Mouse (Mus musculus) limb, embryonic 11.5 days (tissue): ENCODE results near the gene 4930513O06Rik. TPM values are rescaled to one million over a fixed set of nuclear protein-coding genes. Genes with fewer than 3 reads are reported as not detected.

Experiments
- ATAC-seq: fragments of 200-750 bp; cut with Nextera tagmentation; 2 replicates; pipeline ENCODE4 v1.8.0; 2017; ENCODE audit warnings: low read depth; ENCODE audit not compliant: insufficient number of reproducible peaks, low FRiP score, low TSS enrichment
- DNase-seq: peaks from one replicate; pipeline ENCODE4 v3.0.0-alpha.2; 2015; ENCODE audit warnings: low spot score
- H3K27ac ChIP-seq: fragments of 300-500 bp; sonication (generic); replicated peaks from 2 replicates; pipeline ENCODE4 v1.5.1; 2014; ENCODE audit warnings: low read depth, mild to moderate bottlenecking, low read length
- H3K27me3 ChIP-seq: fragments of 300-500 bp; sonication (generic); 2 replicates; pipeline ENCODE4 v1.6.1; 2014; ENCODE audit warnings: mild to moderate bottlenecking, low read length, mixed read lengths; ENCODE audit not compliant: control insufficient read depth, insufficient read depth
- H3K36me3 ChIP-seq: fragments of 300-500 bp; sonication (generic); 2 replicates; pipeline ENCODE4 v1.6.1; 2014; ENCODE audit warnings: mild to moderate bottlenecking, low read length, moderate library complexity, mixed read lengths; ENCODE audit not compliant: control insufficient read depth, insufficient read depth
- H3K4me1 ChIP-seq: fragments of 300-500 bp; sonication (generic); 2 replicates; pipeline ENCODE4 v1.6.1; 2014; ENCODE audit warnings: low read length, mixed read lengths; ENCODE audit not compliant: control insufficient read depth, insufficient read depth
- H3K4me2 ChIP-seq: fragments of 300-500 bp; sonication (generic); 2 replicates; pipeline ENCODE4 v1.6.1; 2014; ENCODE audit warnings: low read depth, mild to moderate bottlenecking, moderate library complexity; ENCODE audit not compliant: severe bottlenecking
- H3K4me3 ChIP-seq: fragments of 300-500 bp; sonication (generic); 2 replicates; pipeline ENCODE4 v1.5.1; 2014; ENCODE audit warnings: low read depth, low read length
- H3K9ac ChIP-seq: fragments of 300-500 bp; sonication (generic); 2 replicates; pipeline ENCODE4 v1.6.1; 2014; ENCODE audit warnings: mild to moderate bottlenecking, low read length
- H3K9me3 ChIP-seq: fragments of 300-500 bp; sonication (generic); 2 replicates; pipeline ENCODE4 v1.6.1; 2016; ENCODE audit warnings: low read length; ENCODE audit not compliant: control insufficient read depth
- WGBS: fragments of 180-500 bp; shearing (Covaris S2); extraction: QIAGEN DNeasy Blood & Tissue Kit; methylation state at CpG from one replicate; pipeline ENCODE4 v1.1.7; 2014; 5-methylcytosine and 5-hydroxymethylcytosine counted together
- polyA plus RNA-seq: library from polyadenylated mRNA; unstranded; fragments of >200 nt; fragmentation: Nextera tagmentation; extraction: Ambion mirVana; gene quantifications from 2 replicates; pipeline ENCODE4 v1.2.1, GENCODE M21; 2014

The 4930513O06Rik gene
- polyA plus RNA-seq, result not detected in 2 replicates

DNA sequence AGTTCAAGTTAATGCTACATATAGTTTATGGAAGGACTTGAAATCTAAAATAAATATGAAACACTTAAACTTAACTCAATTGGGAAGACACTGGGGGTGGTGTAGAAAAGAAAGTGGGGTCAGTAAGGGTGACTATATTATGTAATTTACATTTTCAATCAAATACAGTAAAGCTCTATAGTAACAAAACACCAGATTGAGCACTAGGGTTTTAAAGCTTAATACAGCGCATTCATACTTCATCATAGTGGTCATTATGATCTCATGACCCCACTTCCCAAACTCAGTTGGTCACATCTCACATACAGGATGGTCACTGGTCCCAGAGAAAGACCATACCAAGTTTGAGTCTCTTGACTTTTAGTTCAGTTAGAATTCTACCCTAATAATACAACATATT, at the start of gene 4930513O06Rik:
4930513O06Rik (plus strand) TSS at position 301 of the 400 bp plus-strand sequence.
- WGBS, result 92% methylated on average over 1 of the region's 1 CpGs
- no peak for ATAC-seq

DNA sequence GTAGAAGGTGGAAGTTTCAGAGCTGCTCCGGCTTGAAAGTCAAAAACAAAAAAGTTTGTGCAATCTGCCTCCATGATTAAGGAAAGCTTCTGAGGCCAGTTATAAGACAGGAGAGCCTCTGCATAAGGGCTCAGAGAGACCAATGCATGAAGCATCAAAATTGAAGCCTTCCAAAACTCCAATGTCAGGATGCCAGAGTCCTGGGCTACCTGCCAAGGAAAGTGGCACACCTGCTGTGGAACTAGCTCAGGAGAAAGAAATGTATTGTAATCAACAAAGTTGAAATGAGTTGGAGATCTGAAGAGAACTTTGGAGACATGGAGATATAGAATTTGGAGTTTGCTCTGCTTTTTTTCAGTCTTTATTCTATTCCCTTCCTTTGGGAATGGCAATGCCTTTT, 48.4 kb upstream of the 4930513O06Rik start:
- WGBS, result 88% methylated on average over 1 of the region's 1 CpGs
- DNase-seq (no peak), ATAC-seq (no peak)
- Histone ChIP-seq H3K9ac (no peak overlapping the region), H3K4me2 (no peak overlapping the region), H3K36me3 (no peaks in the 10 kb centered on the region), H3K9me3 (no peaks in the 10 kb centered on the region), H3K4me3 (no peak overlapping the region), H3K4me1 (no peaks in the 10 kb centered on the region), H3K27me3 (no peaks in the 10 kb centered on the region), H3K27ac (no peak overlapping the region)

More for the DNA sequence above, at the start of gene 4930513O06Rik:
- no peaks in the 10 kb centered on the region for H3K4me1 ChIP-seq
- H3K9ac ChIP-seq, result no peak within 1 kb of the TSS
- DNase-seq, result no peak
- H3K4me3 ChIP-seq, result no peak within 1 kb of the TSS
- no peak within 1 kb of the TSS for H3K4me2 ChIP-seq
- H3K9me3 ChIP-seq, result no peaks in the 10 kb centered on the region
- no peaks in the 10 kb centered on the region for H3K27me3 ChIP-seq
- no peaks in the 10 kb centered on the region for H3K36me3 ChIP-seq
- no peak within 1 kb of the TSS for H3K27ac ChIP-seq

DNA sequence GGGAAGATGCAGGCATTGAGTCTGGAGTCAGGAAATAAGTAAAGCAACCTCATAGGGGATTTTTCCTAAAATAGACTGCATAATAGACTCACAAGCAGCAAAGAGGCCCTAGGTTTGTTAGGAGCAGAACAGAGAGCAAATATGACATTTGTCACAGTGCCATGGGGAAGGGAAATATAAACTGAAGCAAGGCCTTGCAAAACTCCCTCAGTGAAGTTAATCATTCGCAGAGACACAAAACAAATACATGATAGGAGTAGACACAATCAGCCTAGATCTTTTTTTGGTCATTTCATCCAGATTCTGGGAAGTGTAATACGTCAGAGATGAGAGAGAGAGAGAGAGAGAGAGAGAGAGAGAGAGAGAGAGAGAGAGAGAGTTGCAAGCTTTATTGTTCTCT, 46.7 kb upstream of the 4930513O06Rik start:
- H3K4me1 ChIP-seq, result no peaks in the 10 kb centered on the region
- H3K36me3 ChIP-seq, result no peaks in the 10 kb centered on the region
- H3K9me3 ChIP-seq, result no peaks in the 10 kb centered on the region
- no peaks in the 10 kb centered on the region for H3K27me3 ChIP-seq
- H3K27ac ChIP-seq, result no peak overlapping the region
- no peak overlapping the region for H3K4me3 ChIP-seq
- ATAC-seq (no peak), DNase-seq (no peak)
- H3K4me2 ChIP-seq, result no peak overlapping the region
- WGBS, result 82% methylated on average over 2 of the region's 2 CpGs
- no peak overlapping the region for H3K9ac ChIP-seq

DNA sequence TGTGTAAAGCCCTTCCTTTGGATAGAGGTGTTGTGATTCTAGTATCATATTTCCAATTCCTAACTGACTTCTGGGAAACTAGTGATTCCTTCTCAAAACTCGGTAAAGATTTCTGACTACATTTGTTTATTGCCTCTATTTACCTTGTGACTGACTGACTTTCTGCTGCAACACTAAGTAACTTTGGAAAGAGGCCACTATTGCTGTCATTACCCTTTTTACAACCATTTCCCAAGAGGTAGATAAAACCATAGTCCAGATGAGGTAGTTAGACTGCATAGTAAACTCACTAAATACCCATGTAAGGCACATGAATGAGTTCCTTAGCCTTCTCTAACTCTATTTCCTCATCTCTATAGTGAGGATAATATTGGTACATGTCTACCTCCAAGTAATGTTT, 44.9 kb upstream of the 4930513O06Rik start:
- WGBS, result 67% methylated on average over 1 of the region's 1 CpGs
- Histone ChIP-seq H3K27ac (no peak overlapping the region), H3K4me3 (no peak overlapping the region), H3K4me1 (no peaks in the 10 kb centered on the region), H3K9ac (no peak overlapping the region), H3K36me3 (no peaks in the 10 kb centered on the region), H3K27me3 (no peaks in the 10 kb centered on the region), H3K4me2 (no peak overlapping the region), H3K9me3 (no peaks in the 10 kb centered on the region)
- DNase-seq (no peak), ATAC-seq (no peak)

DNA sequence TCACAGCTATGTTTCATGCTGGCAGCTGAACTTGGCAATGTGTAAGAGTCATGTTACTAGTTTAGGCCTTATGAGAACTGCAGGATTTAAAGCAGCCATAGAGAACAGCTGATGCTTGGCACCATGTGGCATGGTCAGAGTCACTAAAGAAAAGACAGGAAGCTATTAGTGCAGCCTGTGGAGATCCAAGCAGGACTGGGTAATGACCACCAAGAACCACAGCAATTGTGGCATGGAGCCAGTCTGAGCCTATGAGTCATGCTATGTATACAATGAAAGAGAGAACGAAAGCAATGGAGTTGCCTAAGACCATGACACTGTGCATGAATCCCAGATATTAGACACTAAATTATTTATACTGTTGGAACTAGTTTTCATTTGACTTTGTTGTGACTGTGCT, 34.1 kb upstream of the 4930513O06Rik start:
- H3K27ac ChIP-seq, result no peak overlapping the region
- no peak for DNase-seq
- H3K27me3 ChIP-seq, result no peaks in the 10 kb centered on the region
- no peaks in the 10 kb centered on the region for H3K9me3 ChIP-seq
- no peak overlapping the region for H3K9ac ChIP-seq
- 85% methylated on average over 1 of the region's 1 CpGs for WGBS
- no peak overlapping the region for H3K4me2 ChIP-seq
- H3K36me3 ChIP-seq, result no peaks in the 10 kb centered on the region
- no peaks in the 10 kb centered on the region for H3K4me1 ChIP-seq
- ATAC-seq, result no peak
- no peak overlapping the region for H3K4me3 ChIP-seq

DNA sequence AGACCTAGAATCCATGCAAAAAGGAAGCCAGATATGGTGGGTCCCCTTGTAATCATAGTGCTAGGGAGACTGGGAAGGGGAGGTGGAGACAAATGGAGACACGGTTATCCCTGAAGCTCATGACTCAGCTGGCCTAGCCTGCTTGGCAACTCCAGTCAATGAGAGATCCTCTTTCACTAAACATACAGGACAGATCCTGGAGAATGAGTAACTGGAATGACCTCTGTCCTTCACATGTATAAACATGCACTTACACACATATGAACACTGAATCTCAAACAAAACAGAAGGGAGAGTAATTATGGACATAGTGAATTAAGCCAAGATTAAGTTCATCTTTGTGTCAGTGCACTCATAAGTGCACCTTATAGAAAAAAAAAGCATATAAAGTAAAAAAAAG, 32.9 kb upstream of the 4930513O06Rik start:
- H3K9ac ChIP-seq, result no peak overlapping the region
- no peaks in the 10 kb centered on the region for H3K4me1 ChIP-seq
- no peak overlapping the region for H3K27ac ChIP-seq
- no peak overlapping the region for H3K4me2 ChIP-seq
- ATAC-seq (no peak), DNase-seq (no peak)
- no peak overlapping the region for H3K4me3 ChIP-seq
- no peaks in the 10 kb centered on the region for H3K36me3 ChIP-seq
- WGBS, result 83% methylated on average over 1 of the region's 1 CpGs
- no peaks in the 10 kb centered on the region for H3K9me3 ChIP-seq
- H3K27me3 ChIP-seq, result no peaks in the 10 kb centered on the region

DNA sequence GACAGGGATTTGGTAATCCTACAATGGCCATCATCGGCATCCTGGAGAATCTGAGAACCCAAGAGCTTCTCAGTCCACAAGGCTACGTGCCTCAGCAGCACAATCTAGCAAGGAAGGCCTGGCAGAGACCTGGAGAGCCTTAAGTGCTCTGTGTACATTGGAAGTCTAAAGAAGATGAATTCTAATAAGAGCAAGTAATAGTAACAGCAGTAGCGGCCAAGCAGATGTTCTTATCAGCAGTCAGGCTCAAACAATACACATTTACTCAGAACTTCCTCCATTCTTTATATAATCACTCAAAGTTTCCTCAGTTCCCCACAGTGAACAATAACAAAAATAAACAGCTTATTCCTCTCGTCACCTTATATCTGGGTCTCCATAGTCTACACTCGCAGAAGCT, 22.0 kb upstream of the 4930513O06Rik start:
- ATAC-seq (no peak), DNase-seq (no peak)
- Histone ChIP-seq H3K36me3 (no peaks in the 10 kb centered on the region), H3K4me1 (no peaks in the 10 kb centered on the region), H3K27me3 (no peaks in the 10 kb centered on the region), H3K4me3 (no peak overlapping the region), H3K27ac (no peak overlapping the region), H3K4me2 (no peak overlapping the region), H3K9me3 (no peaks in the 10 kb centered on the region), H3K9ac (no peak overlapping the region)
- 82% methylated on average over 5 of the region's 5 CpGs for WGBS

DNA sequence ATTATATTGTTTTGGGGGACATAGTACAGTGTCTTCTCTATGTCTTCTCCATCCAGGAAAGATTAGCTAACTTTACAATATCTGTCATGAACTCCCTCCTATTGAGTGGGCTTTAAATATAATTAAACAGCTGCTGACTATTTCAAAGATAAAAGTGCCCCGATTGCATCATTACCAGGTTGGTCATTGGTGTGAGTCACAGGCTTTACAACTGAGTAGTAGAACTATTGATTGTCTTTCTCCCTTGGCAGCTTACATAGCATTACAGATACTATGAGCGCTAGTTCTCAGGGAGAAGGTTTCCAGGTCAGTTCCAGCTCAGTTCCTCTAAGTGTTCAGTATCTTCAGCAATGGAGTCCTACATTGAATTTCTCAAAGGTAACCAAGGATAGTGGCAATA, 7.5 kb upstream of the 4930513O06Rik start:
- Histone ChIP-seq H3K4me2 (no peak overlapping the region), H3K27ac (no peak overlapping the region)
- ATAC-seq, result no peak

DNA sequence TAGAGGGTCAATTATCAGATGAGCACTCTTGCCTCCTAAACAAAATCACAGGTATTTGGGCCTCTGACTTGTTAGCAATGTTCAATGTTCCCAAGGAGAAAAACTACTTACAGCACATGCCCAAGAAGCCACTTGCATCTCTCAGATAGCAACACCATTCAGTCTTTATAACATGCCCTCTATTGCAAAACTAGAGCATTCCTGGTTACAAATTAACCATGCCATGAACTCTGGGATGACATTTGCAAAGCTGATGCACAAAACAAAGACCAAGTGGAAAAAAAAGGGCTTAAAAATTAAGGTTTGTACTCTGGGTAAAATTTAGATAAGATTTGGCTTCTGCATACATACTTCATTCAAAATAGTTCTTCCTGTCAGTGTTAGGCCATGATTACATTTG, 966 bp upstream of the 4930513O06Rik start, which contains the start of gene Serpina7:
Serpina7 (minus strand) TSS at position 160 of the 400 bp plus-strand sequence.
- no peak within 1 kb of the TSS for H3K4me2 ChIP-seq
- DNase-seq (no peak), ATAC-seq (no peak)
- no peaks in the 10 kb centered on the region for H3K4me1 ChIP-seq
- H3K36me3 ChIP-seq, result no peaks in the 10 kb centered on the region
- no peak within 1 kb of the TSS for H3K9ac ChIP-seq
- no peak within 1 kb of the TSS for H3K27ac ChIP-seq
- H3K9me3 ChIP-seq, result no peaks in the 10 kb centered on the region
- no peak within 1 kb of the TSS for H3K4me3 ChIP-seq
- H3K27me3 ChIP-seq, result no peaks in the 10 kb centered on the region

More for the DNA sequence above, 7.5 kb upstream of the 4930513O06Rik start:
- H3K27me3 ChIP-seq, result no peaks in the 10 kb centered on the region
- no peak overlapping the region for H3K9ac ChIP-seq
- 94% methylated on average over 2 of the region's 2 CpGs for WGBS
- no peaks in the 10 kb centered on the region for H3K36me3 ChIP-seq
- H3K9me3 ChIP-seq, result no peaks in the 10 kb centered on the region
- H3K4me1 ChIP-seq, result no peaks in the 10 kb centered on the region
- no peak overlapping the region for H3K4me3 ChIP-seq
- no peak for DNase-seq
